Mouse (Mus musculus) activated CD4-positive, CD25-positive, alpha-beta regulatory T cell, adult 4 months (primary cell): ENCODE data around the gene Krt5. TPM values are rescaled to one million over a fixed set of nuclear protein-coding genes. Genes with fewer than 3 reads are reported as not detected.

Experiments
- polyA plus RNA-seq, 2 experiments: library from polyadenylated mRNA; unstranded; fragments of 100-300 nt; shearing (Covaris generic); gene quantifications; one replicate each; pipeline ENCODE4 v1.2.1; 2017

Krt5 gene
- polyA plus RNA-seq, 2 experiments from 2014 or later: not detected

Other genes starting within 250 kb of the Krt5 start
- gene Krt81, start 249.1 kb downstream of the Krt5 start, polyA plus RNA-seq: not detected
- gene Krt86, start 239.4 kb downstream of the Krt5 start, polyA plus RNA-seq: not detected
- 1 to 10 TPM; 5.8 to 6.6 TPM for gene Krt83, start 221.4 kb downstream of the Krt5 start, polyA plus RNA-seq
- gene Gm49425, start 195.6 kb downstream of the Krt5 start, polyA plus RNA-seq: not detected
- gene Krt84, start 180.1 kb downstream of the Krt5 start, polyA plus RNA-seq: not detected
- gene Krt82, start 162.2 kb downstream of the Krt5 start, polyA plus RNA-seq: not detected
- gene Krt90, start 149.9 kb downstream of the Krt5 start, polyA plus RNA-seq: not detected
- gene Krt75, start 139.0 kb downstream of the Krt5 start, polyA plus RNA-seq: under 1 TPM in 1 of 2 experiments, not detected in 1; 0.17 TPM
- gene Gm5414, start 84.7 kb downstream of the Krt5 start, polyA plus RNA-seq: not detected
- not detected for gene Gm5478, start 65.5 kb downstream of the Krt5 start, polyA plus RNA-seq
- gene Krt6b, start 32.6 kb downstream of the Krt5 start, polyA plus RNA-seq: under 1 TPM in 1 of 2 experiments, not detected in 1; 0.24 TPM
- not detected for gene Krt6a, start 18.6 kb downstream of the Krt5 start, polyA plus RNA-seq
- not detected for gene Krt71, start 30.2 kb upstream of the Krt5 start, polyA plus RNA-seq
- not detected for gene Krt72, start 73.6 kb upstream of the Krt5 start, polyA plus RNA-seq
- gene Krt73, start 89.4 kb upstream of the Krt5 start, polyA plus RNA-seq: not detected
- not detected for gene Krt2, start 105.3 kb upstream of the Krt5 start, polyA plus RNA-seq
- not detected for gene Krt1, start 137.9 kb upstream of the Krt5 start, polyA plus RNA-seq
- gene Krt77, start 156.8 kb upstream of the Krt5 start, polyA plus RNA-seq: not detected
- not detected for gene Krt76, start 180.0 kb upstream of the Krt5 start, polyA plus RNA-seq
- not detected for gene Krt4, start 211.8 kb upstream of the Krt5 start, polyA plus RNA-seq
- not detected for gene Krt79, start 227.4 kb upstream of the Krt5 start, polyA plus RNA-seq
- gene Krt78, start 241.4 kb upstream of the Krt5 start, polyA plus RNA-seq: not detected